Mouse (Mus musculus) heart, embryonic 10.5 days (tissue): ENCODE measurements around the gene Coasy. TPM values are rescaled to one million over a fixed set of nuclear protein-coding genes. Genes with fewer than 3 reads are reported as not detected.

Experiments used
- DNase-seq: peaks from one replicate; pipeline ENCODE4 v3.0.0-alpha.2; 2017; ENCODE audit warnings: low spot score
- H3K27ac ChIP-seq: fragments of 300-500 bp; sonication (generic); 2 replicates; pipeline ENCODE4 v1.5.1; 2016; ENCODE audit warnings: mild to moderate bottlenecking
- H3K27me3 ChIP-seq: fragments of 300-500 bp; sonication (generic); 2 replicates; pipeline ENCODE4 v1.6.1; 2016; ENCODE audit warnings: mild to moderate bottlenecking; ENCODE audit not compliant: poor library complexity, insufficient read depth, severe bottlenecking
- H3K36me3 ChIP-seq: fragments of 300-500 bp; sonication (generic); 2 replicates; pipeline ENCODE4 v1.6.1; 2016; ENCODE audit warnings: mild to moderate bottlenecking, moderate library complexity
- H3K4me1 ChIP-seq: fragments of 300-500 bp; sonication (generic); 2 replicates; pipeline ENCODE4 v1.6.1; 2016; ENCODE audit warnings: mild to moderate bottlenecking
- H3K4me3 ChIP-seq: fragments of 300-500 bp; sonication (generic); 2 replicates; pipeline ENCODE4 v1.5.1; 2016; ENCODE audit warnings: mild to moderate bottlenecking, moderate library complexity
- H3K9me3 ChIP-seq: fragments of 300-500 bp; sonication (generic); 2 replicates; pipeline ENCODE4 v1.6.1; 2016; ENCODE audit warnings: mild to moderate bottlenecking, moderate library complexity
- WGBS: fragments of 180-500 bp; shearing (Covaris S2); methylation state at CpG from one replicate; pipeline ENCODE4 v1.1.7; 2016; 5-methylcytosine and 5-hydroxymethylcytosine counted together
- polyA plus RNA-seq: library from polyadenylated mRNA; unstranded; fragments of >200 nt; fragmentation: Nextera tagmentation; extraction: Ambion mirVana; gene quantifications from 2 replicates; pipeline ENCODE4 v1.2.1, GENCODE M21; 2016

Coasy gene
- polyA plus RNA-seq = 36.5 and 37.0 TPM in 2 replicates

DNA sequence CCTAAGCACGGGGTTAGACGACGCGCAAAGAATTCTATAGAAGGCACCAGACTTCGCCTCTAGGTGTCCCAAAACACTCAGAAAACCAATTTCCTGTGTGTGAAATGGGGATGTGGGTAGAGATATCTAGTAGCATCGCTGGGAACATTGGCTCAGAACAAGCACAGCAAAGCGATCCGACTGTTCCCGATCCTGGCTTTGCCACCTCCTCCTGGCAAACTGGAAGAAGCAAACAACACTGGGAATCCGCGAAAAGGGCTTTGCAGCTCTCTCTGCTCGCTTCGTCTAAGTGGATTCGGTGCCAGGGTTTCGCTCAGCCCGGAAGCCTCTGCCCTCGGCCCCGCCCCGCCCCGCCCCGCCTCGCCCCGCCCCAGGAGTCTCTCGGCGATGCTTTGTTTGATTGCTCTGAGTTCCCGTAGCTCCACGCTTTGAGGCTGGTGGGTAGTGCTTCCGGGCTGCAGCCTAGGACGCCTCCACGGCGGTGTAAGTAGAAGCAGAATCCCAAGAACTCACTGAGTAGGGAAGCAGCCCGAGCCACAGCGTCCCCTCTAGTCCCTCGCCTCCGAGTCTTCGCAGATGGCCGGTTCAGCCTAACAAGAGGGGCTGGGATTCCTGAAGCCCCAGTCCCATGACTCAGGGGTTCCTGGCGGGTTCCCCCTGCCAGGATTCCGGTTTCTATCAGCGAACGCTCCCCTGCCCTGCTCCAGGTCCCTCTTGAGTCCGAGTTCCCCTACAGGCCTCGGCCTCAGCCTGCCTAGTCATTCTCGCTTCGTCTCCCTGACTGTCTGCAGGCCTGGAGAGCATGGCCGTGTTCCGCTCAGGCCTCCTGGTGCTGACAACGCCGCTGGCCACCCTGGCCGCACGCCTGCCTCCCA lies at the start of gene Coasy:
Coasy (plus strand) TSS at position 358 of the 875 bp plus-strand sequence.
- H3K9me3 ChIP-seq = no peaks in the 10 kb centered on the region
- peak within 1 kb of the TSS; percentile 78 for H3K4me3 ChIP-seq
- H3K36me3 ChIP-seq = peaks cover 13% of the 10 kb centered on the region
- DNase-seq = peak; percentile 97
- H3K27ac ChIP-seq = peak within 1 kb of the TSS; percentile 89
- H3K27me3 ChIP-seq = peaks cover 43% of the 10 kb centered on the region
- under 1% methylated on average over 51 of the region's 51 CpGs for WGBS
- peaks cover 63% of the 10 kb centered on the region for H3K4me1 ChIP-seq

DNA sequence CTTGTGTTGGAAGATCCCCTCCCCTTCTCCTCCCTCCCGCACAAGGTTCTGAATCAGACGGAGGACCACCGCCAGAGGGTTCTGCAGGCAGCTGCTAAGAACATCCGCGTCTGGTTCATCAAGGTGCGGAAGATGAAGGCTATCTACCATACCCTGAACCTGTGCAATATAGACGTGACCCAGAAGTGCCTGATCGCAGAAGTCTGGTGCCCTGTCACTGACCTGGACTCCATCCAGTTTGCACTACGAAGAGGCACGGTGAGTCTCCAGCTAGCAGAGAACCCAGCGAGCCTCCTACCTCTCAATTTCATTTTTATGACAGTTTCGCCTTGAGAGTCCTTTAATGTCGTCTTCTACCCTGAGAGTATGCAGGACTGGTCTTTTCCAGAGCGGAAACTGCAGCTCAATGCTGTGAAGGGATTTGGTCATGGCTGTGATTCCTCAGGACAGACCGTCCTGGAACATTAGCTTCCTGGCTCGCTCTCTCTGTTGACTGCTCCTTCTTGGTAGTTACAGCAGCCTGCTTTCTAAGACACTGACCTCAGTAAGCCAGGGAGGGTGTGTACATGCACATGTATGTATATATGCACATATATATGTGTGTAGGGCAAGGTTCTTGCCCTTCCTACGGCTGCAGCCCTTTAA lies 48.4 kb upstream of the Coasy start:
- no peak for DNase-seq
- no peak overlapping the region for H3K27ac ChIP-seq
- WGBS = 93% methylated on average over 17 of the region's 17 CpGs

DNA sequence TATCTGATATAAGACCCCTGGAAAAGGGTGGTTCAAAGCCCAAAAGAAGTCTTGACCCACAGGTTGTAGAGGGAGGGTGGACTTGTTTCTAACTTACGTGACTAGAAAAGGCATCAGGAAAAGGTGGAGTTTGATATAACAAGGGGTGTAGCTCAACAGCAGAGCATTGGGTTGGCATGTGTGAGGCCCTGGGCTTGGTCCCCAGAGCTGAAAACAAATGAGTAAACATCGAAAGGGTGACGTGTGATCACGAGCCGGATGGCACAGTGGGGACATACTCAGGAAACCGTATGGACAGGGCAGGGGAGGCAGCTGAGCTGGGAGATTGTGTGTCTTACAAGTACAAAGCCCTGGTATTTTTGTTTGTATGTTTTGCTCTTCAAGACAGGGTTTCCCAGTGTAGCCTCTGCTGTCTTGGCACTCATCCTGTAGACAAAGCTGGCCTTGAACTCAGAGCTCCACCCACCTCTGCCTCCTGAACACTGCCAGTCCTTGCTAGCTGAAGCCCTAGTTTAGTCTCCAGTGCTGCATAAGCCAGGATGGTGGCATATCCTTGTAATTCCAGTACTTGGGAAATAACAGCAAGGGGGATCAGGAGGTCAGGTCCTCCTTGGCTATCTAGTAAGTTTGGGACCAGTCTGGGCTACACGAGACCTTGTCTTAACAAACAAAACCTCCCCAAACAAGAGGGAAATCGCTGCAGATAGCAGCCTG lies 47.6 kb upstream of the Coasy start:
- DNase-seq = no peak
- 93% methylated on average over 8 of the region's 8 CpGs for WGBS
- Histone ChIP-seq H3K36me3 (peaks cover 91% of the 10 kb centered on the region), H3K27ac (no peak overlapping the region), H3K4me1 (peaks cover 13% of the 10 kb centered on the region), H3K9me3 (no peaks in the 10 kb centered on the region), H3K27me3 (no peaks in the 10 kb centered on the region), H3K4me3 (no peak overlapping the region)

More for the DNA sequence above, 48.4 kb upstream of the Coasy start:
- Histone ChIP-seq H3K9me3 (no peaks in the 10 kb centered on the region), H3K4me3 (no peak overlapping the region), H3K4me1 (peaks cover 16% of the 10 kb centered on the region), H3K36me3 (peaks cover 87% of the 10 kb centered on the region), H3K27me3 (no peaks in the 10 kb centered on the region)

DNA sequence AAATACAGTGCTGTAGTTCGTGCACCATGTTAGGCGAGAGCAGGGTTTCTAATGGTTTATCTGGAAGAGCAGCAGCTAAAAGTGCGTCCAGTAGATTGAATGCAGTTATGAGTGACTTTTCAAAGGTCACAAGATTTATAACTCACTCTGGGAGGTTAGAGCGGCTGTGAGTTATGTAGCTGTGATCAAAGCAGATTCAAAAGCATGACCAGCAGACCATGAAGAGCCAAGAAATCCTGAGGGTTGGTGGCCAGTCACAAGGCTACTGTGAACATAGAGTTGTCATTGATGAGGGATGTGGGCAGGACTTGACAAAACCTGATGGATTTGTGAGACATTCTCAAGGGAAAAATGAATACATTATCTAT lies 47.1 kb upstream of the Coasy start:
- Histone ChIP-seq H3K4me3 (no peak overlapping the region), H3K9me3 (no peaks in the 10 kb centered on the region), H3K4me1 (peaks cover 8% of the 10 kb centered on the region), H3K27ac (no peak overlapping the region), H3K36me3 (peaks cover 92% of the 10 kb centered on the region), H3K27me3 (no peaks in the 10 kb centered on the region)
- no peak for DNase-seq
- WGBS = 87% methylated on average over 4 of the region's 4 CpGs

DNA sequence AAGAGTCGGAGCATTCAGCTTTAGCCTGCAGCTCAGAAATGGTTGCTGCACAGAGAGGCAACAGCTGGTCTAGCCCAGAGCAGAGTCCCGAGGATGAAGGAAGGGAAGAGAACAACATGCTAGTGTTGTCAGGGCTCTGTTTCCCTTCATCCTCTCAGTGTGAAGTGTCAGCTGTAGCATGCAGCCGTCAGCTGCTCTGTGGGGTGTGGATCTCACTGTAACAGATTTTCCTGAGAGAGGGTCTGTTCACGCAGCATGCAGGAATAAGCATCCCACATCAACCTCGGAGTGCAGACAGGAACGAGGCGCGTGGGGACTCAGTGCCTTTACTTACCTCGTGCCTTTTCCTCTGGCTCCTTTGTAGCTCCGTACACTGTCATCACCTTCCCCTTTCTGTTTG lies 44.6 kb upstream of the Coasy start:
- 80% methylated on average over 10 of the region's 10 CpGs for WGBS
- no peak overlapping the region for H3K27ac ChIP-seq
- no peaks in the 10 kb centered on the region for H3K9me3 ChIP-seq
- H3K36me3 ChIP-seq = peaks cover 97% of the 10 kb centered on the region
- H3K4me1 ChIP-seq = no peaks in the 10 kb centered on the region
- no peak for DNase-seq
- H3K4me3 ChIP-seq = no peak overlapping the region
- no peaks in the 10 kb centered on the region for H3K27me3 ChIP-seq

DNA sequence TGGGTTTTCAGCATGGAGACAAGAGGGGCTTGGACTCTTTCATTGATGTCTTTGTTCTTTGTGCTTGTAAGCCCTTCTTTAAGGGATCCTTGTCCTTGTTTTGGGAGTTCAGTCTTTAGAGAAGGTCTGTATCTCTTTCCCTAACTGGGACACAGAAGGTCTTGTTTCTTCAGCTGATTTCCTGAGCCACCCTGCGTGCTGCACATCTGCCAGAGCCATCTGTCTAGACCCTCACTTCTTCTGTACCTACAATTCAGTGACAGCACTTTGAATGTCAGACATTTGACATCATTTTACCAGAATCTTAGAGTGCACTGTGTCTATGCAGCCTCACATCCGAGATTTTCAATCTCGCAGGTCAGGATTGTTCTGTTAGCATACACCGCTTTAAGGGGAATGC lies 36.5 kb upstream of the Coasy start:
- no peak overlapping the region for H3K27ac ChIP-seq
- peaks cover 95% of the 10 kb centered on the region for H3K36me3 ChIP-seq
- peaks cover 17% of the 10 kb centered on the region for H3K4me1 ChIP-seq
- no peaks in the 10 kb centered on the region for H3K27me3 ChIP-seq
- no peaks in the 10 kb centered on the region for H3K9me3 ChIP-seq
- WGBS = 85% methylated on average over 4 of the region's 4 CpGs
- H3K4me3 ChIP-seq = no peak overlapping the region
- DNase-seq = peak; percentile 42

DNA sequence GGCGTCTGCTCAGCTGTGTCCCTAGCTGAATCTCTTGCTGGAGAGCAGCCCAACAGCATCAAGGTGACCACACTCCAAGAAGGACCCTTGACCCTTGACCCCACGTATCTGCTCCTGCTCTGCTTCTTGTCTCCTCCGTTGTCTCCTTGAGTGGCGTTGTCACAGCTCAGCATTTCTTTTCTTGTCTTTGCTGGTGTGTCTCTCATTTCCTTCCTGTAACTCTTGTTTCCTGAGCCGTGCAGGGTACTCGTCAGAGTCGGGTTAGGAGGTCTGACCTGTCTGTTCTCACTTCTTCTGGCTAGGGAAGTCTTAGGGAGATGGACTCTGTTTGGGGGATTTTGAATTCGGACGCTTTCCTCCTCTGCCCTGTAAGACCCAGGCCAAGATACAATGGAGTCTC lies 35.9 kb upstream of the Coasy start:
- Histone ChIP-seq H3K9me3 (no peaks in the 10 kb centered on the region), H3K36me3 (peaks cover 94% of the 10 kb centered on the region), H3K27ac (0 out of 2 replicates have a peak overlapping the region, but pooled peaks have one; percentile 39), H3K4me1 (peaks cover 21% of the 10 kb centered on the region), H3K27me3 (no peaks in the 10 kb centered on the region), H3K4me3 (no peak overlapping the region)
- DNase-seq = peak; percentile 69
- WGBS = 31% methylated on average over 9 of the region's 9 CpGs

DNA sequence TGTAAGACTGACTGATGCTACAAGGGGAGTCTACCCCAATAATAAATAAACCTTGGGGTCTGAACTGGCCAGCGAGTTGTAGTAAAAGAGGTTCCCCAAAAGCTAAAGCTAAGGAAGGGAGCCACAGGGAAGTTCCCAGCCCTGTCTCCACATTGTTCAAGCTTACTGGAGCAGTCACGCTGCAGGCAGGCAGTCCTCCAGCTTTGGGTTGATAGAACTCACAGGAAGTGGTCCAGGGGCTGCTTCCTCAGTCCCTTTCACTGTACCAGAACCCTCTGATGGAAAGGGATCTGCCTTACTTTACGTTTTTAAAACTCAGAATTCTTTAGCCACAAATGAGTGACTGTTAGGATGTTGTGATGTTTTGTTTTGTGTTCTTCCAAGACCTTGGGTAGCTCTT lies 34.9 kb upstream of the Coasy start:
- Histone ChIP-seq H3K27ac (peak overlapping the region; percentile 12; the same call in 1 of the 2 replicates), H3K4me3 (no peak overlapping the region), H3K36me3 (peaks cover 94% of the 10 kb centered on the region), H3K4me1 (peaks cover 21% of the 10 kb centered on the region), H3K9me3 (no peaks in the 10 kb centered on the region), H3K27me3 (no peaks in the 10 kb centered on the region)
- 72% methylated on average over 3 of the region's 3 CpGs for WGBS
- DNase-seq = no peak

DNA sequence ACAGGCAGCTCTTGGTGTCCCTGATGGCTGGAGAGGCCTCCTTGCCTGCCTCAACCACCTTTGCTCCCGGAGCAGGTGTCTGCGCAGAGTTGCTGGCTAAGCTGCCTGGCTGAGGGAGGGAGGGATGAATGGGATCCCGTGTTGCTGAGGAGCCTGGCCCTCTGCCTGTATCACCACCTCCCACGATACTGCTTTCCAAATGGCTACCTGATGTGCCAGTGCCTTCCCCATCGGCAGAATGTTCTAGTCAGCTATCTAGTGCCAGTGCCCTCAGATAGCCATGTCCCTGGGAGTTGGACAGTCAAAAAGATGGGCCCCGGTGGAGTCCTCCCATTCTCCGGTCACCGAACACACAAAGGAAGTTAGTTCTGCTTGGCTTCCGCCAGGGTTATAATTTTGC lies 32.0 kb upstream of the Coasy start:
- Histone ChIP-seq H3K36me3 (peaks cover 92% of the 10 kb centered on the region), H3K27me3 (no peaks in the 10 kb centered on the region), H3K4me1 (peaks cover 24% of the 10 kb centered on the region), H3K27ac (peak overlapping the region; percentile 13; the same call in 1 of the 2 replicates), H3K9me3 (no peaks in the 10 kb centered on the region), H3K4me3 (no peak overlapping the region)
- 94% methylated on average over 9 of the region's 9 CpGs for WGBS
- no peak for DNase-seq

DNA sequence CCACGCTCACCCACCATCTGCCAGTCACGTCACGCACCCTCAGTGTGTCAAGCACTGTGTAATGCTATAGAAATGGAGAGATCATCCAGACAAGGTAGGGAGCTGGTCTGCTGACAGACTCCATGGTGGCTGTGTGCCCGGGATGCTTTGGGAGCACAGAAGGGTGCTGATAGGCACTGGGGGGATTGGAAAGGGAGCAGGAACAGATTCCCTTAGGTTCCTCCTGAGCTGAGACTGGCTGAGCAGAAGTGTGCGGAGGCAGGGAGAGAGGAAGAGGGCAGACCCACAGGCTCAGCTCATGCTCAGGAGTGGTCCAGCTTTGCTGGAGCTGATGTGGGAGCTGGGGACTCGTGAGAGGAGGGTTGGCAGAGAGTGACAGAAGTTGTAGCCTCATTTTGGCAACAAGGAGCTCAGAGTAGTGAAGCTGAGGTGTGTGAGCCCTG lies 31.3 kb upstream of the Coasy start:
- Histone ChIP-seq H3K4me1 (peaks cover 26% of the 10 kb centered on the region), H3K4me3 (no peak overlapping the region), H3K9me3 (no peaks in the 10 kb centered on the region), H3K27me3 (no peaks in the 10 kb centered on the region), H3K27ac (peak overlapping the region; percentile 9; the same call in 1 of the 2 replicates), H3K36me3 (peaks cover 91% of the 10 kb centered on the region)
- WGBS = 78% methylated on average over 6 of the region's 6 CpGs
- no peak for DNase-seq

DNA sequence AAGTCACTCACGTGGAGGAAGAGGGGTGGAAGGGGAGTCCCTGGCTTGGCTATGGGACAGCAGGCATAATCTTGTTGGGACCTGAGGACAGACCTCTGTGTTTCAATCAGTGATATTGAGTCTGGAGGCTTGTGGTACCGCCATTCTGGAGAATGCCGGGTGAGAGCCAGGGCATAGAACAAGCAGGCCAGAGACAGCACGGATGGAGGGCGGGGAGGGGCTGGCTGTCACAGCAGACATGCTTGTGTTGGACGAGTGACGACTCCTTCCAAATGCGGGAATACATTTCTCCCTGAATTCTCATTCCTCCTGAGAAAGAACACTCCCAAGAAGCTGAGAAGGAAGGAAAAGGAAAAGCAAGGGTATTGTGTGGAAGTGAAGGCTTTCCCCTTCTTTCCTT lies 30.7 kb upstream of the Coasy start:
- Histone ChIP-seq H3K4me3 (no peak overlapping the region), H3K4me1 (peaks cover 26% of the 10 kb centered on the region), H3K36me3 (peaks cover 88% of the 10 kb centered on the region), H3K27me3 (no peaks in the 10 kb centered on the region), H3K9me3 (no peaks in the 10 kb centered on the region), H3K27ac (no peak overlapping the region)
- DNase-seq = no peak
- 74% methylated on average over 8 of the region's 8 CpGs for WGBS

DNA sequence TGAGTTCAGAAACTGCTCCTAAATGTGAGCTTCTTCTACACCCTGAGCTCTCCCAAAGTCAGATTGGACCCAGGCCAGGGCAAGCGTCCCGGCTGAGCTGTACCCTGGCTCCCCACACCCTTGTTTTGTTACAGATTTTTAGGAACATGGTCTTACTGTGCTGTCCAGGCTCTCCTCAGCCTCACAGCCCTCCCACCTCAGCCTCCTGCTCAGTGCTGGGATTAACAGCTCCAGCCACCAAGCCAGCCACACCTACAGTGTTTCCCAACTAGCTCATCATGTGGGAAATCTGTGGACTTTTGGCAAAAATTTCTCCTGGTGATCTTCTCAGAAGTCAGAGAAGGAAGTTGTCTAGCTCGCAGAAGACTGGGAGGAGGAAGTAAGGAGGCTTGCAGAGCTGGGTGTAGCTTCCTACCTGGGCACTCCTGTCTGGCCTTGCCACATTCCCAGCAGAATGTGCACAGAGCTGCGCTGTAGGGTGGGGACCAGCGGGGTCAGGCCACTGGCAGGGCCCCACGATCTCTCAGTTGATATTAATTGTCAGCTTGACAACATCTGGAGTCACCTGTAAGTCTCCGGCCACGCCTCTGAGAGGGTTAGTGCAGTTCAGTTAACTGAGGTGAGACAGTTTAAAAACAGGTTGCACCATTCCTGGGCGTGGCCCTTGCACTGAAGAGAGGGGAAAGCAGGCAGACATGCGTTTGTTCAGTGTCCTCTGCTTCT lies 29.5 kb upstream of the Coasy start:
- H3K4me3 ChIP-seq = no peak overlapping the region
- 93% methylated on average over 10 of the region's 10 CpGs for WGBS
- H3K4me1 ChIP-seq = peaks cover 32% of the 10 kb centered on the region
- DNase-seq = no peak
- no peaks in the 10 kb centered on the region for H3K27me3 ChIP-seq
- H3K9me3 ChIP-seq = no peaks in the 10 kb centered on the region
- H3K27ac ChIP-seq = peak overlapping the region; percentile 39; the same call in 1 of the 2 replicates
- H3K36me3 ChIP-seq = peaks cover 88% of the 10 kb centered on the region
